Mouse (Mus musculus) duodenum, adult 2 months (tissue): ENCODE results near the gene Aph1a. TPM values are rescaled to one million over a fixed set of nuclear protein-coding genes. Genes with fewer than 3 reads are reported as not detected.

Experiments
- polyA plus RNA-seq: library from polyadenylated mRNA; depleted of rRNA; stranded (reverse); fragments of >200 nt; gene quantifications from 2 replicates; pipeline ENCODE4 v1.2.3, GENCODE M21; 2012; ENCODE audit warnings: low replicate concordance; rRNA removed

The Aph1a gene
- 241 and 300 TPM in 2 replicates for polyA plus RNA-seq

DNA sequence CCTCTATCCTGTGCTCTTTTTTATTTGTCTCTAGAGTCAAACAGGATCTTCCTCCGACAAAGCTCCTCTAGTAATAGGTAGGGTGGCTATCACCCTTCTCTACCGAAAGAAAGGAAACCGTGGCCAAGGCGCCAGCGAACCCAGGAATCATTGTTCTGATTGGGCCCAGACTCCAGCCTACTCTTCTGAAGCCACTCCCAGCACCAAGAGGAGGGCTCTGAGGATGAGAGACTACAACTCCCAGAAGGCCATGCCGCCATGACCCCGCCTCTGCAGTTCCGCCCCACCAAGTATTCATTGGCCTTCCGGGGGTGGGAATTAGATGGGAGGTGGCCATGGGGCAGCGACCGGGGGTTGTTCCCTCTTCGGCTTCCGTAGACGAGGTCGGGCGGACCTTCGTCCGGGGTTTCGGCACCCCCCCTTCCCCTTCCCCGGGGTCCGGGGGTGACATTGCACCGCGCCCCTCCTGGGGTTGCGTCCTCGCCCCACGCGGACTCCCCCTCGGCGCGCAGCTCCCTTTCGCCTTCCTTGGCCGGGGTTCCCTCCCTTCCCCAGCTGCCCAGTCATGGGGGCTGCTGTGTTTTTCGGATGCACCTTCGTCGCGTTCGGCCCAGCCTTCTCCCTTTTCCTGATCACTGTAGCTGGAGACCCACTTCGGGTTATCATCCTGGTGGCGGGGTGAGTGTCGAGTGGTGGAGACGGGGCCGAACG, at the start of gene Aph1a:
Aph1a (plus strand) TSS at position 364 of the 711 bp plus-strand sequence.

DNA sequence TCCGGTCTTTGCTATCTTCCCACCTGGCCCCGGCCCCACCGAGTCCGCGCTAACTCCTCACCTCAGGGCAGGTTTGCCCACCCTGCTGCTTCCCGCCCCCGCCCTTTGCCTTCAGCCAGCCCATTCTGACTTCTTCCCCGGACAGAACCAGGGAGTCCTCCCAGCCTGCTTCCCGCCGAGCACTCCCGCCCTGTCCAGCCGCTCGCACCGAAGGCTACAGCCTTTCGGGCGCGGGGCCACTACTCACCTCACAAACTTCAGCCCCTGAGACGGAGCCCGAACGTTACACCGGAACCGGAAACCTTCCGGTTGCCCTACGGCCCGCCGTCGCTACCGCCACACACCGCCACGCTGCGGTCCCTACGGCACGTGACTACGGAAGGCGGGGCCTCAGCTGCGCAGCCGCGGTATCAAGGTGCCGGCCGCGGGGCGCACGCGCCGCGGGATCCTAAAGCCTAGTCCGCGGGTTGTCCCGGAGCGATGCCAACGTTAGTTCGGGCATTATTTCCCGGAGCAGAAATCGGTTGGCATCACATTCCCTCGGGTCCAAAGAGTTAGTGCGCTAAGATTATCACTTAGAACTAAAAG, 38.2 kb upstream of the Aph1a start, which contains the start of gene Prpf3:
Prpf3 (minus strand) TSS at position 384 of the 588 bp plus-strand sequence.

DNA sequence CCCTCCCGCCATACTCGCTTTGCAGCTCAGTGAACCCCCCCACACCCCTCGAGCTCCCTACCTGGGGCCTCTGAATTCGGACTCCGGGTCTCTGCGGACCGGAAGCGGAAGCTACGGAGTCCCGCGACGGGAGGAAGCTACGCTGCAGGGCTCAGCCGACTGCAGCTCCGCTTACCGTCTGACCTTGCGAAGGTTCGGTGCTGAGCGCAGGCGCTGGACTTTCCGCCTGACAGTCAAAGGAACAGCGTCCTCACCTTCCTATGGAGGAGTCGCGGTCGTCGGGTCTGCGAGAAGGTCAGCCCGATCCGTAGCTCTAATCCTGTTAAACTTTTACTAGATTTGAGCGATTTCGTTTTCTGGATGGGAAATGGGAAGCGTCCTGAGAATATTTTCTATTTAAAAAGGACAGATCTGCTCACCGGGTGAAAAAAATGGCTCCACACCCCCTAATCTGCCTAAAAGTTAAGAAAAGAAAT, 22.3 kb upstream of the Aph1a start, which contains the start of gene Mrps21:
Mrps21 (minus strand) TSS at position 128 of the 476 bp plus-strand sequence.

DNA sequence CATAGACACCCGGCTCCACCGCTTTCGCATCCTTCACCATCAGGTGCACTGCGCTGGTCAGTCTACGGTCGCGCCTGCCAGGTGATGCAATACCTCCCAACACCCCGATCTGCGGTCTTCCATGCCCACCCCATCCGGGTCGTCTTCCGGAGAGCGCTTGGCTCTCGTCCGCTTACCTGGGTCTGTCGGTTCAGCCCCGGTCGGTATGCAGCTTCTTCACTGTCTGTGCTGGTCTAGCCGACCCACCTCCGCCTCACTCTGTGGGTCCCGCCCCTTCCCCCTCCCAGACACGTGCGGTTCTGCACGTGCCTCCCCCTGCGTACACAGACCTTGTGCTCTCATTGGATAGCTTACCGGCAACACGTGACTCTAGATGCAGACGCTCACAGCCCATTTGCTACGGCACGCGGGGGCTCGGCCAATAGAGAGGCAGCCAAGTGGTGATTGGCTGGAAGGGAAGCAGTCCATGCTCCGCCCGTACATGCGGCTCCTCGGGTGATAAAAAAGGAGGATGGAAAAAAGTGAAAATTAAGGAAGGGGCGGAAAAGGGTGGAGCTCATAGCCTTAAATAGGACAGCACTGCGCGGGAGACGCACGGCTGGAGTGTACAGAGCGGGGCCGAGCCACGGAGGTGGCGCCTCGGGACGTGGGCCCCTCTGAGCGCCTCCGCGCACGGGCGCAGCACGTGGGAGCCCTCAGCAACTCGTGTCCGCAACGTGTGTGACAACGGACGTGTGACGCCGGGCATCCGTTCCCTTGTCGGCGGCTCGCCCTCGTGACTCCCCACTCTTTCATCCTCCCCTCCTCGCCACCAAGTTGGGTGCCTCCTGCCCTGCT, 11.6 kb upstream of the Aph1a start, which contains the start of gene Ciart:
Ciart (minus strand) TSS at position 273 of the 837 bp plus-strand sequence.

DNA sequence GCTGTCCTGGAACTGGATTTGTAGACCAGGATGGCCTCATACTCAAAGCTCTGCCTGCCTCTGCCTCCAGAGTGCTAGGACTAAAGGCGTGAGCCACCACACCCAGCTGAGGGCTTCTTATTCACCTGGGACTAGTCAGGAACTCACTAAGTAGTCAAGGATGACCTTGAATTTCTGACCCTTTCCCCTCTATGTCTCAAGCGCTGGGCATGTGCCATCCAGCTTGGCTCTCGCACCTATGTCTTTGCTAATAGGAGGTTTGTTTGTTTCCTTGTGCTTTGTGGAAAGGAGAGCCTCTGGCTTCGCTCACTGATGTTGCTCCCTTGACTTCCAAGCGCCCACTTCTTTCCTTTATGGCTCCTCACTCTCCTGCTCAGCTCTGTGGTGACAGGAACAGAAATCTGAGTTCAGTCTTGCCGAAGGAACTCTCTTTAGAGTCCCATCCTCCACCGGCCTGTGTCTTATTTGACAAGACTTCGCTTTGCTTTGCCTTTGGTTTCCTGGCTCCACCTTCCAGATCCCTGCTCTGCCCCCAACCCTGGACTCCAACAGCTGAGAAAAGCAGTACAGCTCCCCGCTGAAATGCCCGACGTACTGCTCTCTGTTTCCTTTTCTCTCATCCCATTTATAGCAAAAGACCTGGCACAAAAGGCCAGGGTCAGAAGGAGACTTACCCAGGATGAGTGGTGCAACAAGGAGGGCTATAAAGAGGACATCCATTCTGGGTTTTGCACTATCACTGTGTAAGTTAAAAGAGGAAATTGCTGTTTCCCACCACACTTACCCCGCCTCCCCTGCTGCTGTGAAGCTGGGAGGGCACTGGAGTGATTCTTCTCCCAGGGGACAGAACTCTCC, 2.3 kb upstream of the Aph1a start, which contains the start of gene BC028528:
BC028528 (minus strand) TSS at position 795 of the 855 bp plus-strand sequence.

DNA sequence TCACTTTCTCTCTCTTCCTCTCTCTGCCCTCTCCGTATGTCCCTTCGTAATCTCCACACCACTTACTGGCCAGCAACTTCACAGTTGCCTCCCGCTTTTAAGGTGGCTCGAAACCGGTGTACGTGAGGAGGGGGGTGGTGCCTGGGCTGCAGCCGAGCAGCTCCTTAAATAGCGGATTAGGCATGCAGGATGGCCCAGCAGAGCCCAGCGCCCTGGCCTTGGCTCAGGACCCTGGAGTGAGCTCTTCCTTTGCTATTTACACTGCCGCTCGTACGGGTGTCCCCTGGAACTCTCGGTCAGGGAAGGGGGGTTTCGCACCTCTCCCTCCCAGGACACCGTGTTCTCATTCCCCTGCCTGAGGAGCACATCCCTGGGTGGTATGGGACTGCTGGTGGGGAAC, 10.8 kb downstream of the Aph1a start, which contains the start of gene Car14:
Car14 (minus strand) TSS at position 124 of the 400 bp plus-strand sequence.

DNA sequence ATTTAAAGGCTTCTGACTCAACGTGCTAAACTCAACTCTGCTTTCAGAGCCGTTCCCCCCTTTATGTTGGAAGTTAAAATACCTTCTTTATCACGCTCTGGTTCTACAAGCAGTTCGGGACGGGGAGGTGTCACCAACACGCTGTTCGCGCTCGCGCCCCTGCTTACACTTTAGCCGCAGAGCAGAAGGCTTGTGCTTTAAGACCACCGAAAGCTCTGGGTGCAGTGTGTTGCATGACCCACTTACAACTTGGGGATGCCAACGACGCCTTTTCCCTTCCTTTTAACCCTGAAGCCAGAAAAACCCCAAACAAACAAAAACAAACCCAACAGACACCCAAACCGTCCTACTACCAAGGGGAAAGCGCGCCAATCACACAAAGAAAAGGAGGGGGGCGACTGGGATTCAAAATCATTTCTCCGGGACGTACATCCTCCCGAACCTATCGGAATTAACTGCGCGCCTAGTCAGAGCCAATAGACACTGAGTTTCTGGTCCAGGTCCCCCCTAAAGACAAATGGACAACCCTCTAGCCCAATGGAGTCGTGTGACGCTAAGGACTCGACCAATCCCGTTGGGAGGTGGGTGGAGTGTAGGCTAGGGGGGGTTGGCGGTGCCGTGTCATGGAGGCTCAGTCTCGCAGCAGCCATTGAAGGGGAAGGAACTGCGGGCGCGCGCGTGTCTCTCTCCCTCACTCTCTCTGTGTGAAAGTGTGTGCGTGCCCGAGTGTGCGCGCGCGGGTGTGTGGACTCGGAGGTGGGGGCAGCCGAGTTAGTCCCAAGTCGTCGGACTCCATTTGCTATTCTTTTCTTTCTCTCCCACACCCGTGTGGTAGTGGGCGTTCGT, 35.1 kb downstream of the Aph1a start, which contains the start of gene Anp32e:
Anp32e (plus strand) TSS at position 589 of the 846 bp plus-strand sequence.

Other genes with a start within 250 kb of the Aph1a start
- 99.3 and 378 TPM in 2 replicates for gene Mcl1, start 235.2 kb upstream of the Aph1a start, polyA plus RNA-seq
- gene Adamtsl4, start 206.1 kb upstream of the Aph1a start, polyA plus RNA-seq = 17.9 and 18.4 TPM in 2 replicates
- gene Ecm1, start 154.4 kb upstream of the Aph1a start, polyA plus RNA-seq = 123 and 175 TPM in 2 replicates
- gene Tars2, start 133.8 kb upstream of the Aph1a start, polyA plus RNA-seq = 33.5 and 38.8 TPM in 2 replicates
- 3.1 and 6.5 TPM in 2 replicates for gene Rprd2, start 75.1 kb upstream of the Aph1a start, polyA plus RNA-seq
- 6.7 and 7.3 TPM in 2 replicates for gene Prpf3, start 38.1 kb upstream of the Aph1a start, polyA plus RNA-seq
- 7.6 and 19.4 TPM in 2 replicates for gene Mrps21, start 22.4 kb upstream of the Aph1a start, polyA plus RNA-seq
- 1.6 and 1.8 TPM in 2 replicates for gene Ciart, start 11.7 kb upstream of the Aph1a start, polyA plus RNA-seq
- gene BC028528, start 2.0 kb upstream of the Aph1a start, polyA plus RNA-seq = 0.25 and 0.72 TPM in 2 replicates
- 0.85 and 1.2 TPM in 2 replicates for gene Car14, start 10.7 kb downstream of the Aph1a start, polyA plus RNA-seq
- 3.7 and 8.3 TPM in 2 replicates for gene Anp32e, start 35.3 kb downstream of the Aph1a start, polyA plus RNA-seq
- 21.7 and 26.9 TPM in 2 replicates for gene Plekho1, start 102.0 kb downstream of the Aph1a start, polyA plus RNA-seq
- gene Vps45, start 164.5 kb downstream of the Aph1a start, polyA plus RNA-seq = 3.6 and 4.1 TPM in 2 replicates
- 7.5 and 20.3 TPM in 2 replicates for gene Otud7b, start 210.6 kb downstream of the Aph1a start, polyA plus RNA-seq